Mouse (Mus musculus): ENCODE measurements at regions not wholly inside any gene's neighbourhood (a gene's known extent, or its start where the extent isn't known, plus 50 kb on each side); places are given as distances from the start of the nearest gene placed in this dataset.

GRCm38 (mm10) chr14:105817481-105817880 lies 79.1 kb downstream of the Spry2 start:
- Histone ChIP-seq H3K27ac (replicated peaks in 1 of 2; ENCODE audit: control insufficient read depth in 1 of 2, insufficient read depth in 1 of 2, low read depth in 2 of 2, low read length in 2 of 2) (no peak overlapping the region), H3K27me3 (ENCODE audit: control insufficient read depth, insufficient read depth, low read length) (no peaks in the 10 kb centered on the region), H3K36me3 (ENCODE audit: control insufficient read depth, insufficient read depth, low read length) (no peaks in the 10 kb centered on the region), H3K4me3 (ENCODE audit: control insufficient read depth in 1 of 2, insufficient read depth in 1 of 2, low read depth in 1 of 2, low read length in 2 of 2) (no peak overlapping the region), H3K9me3 (ENCODE audit: control insufficient read depth, low read length) (peaks cover 5% of the 10 kb centered on the region; the same call in 1 of the 2 replicates), H3K4me1 (ENCODE audit: control insufficient read depth in 2 of 2, insufficient read depth in 2 of 2, low read length in 2 of 2) (peaks cover 5 to 7% of the 10 kb centered on the region in 2 experiments; a peak in 3 of 4 replicates), H3K4me2 (ENCODE audit: low read length) (no peak overlapping the region), H3K9ac (ENCODE audit: low read length) (no peak overlapping the region)
- ATAC-seq (ENCODE audit: insufficient number of reproducible peaks, insufficient read depth, low FRiP score, low read depth), result no peak
- 91% methylated on average over 6 of the region's 6 CpGs for WGBS

GRCm38 (mm10) chr14:105815827-105816226 lies 80.8 kb downstream of the Spry2 start:
- ATAC-seq (ENCODE audit: insufficient number of reproducible peaks, insufficient read depth, low FRiP score, low read depth), result no peak
- WGBS, result 21% methylated on average over 6 of the region's 6 CpGs
- no peak overlapping the region for H3K27ac ChIP-seq (replicated peaks in 1 of 2; ENCODE audit: control insufficient read depth in 1 of 2, insufficient read depth in 1 of 2, low read depth in 2 of 2, low read length in 2 of 2)

GRCm38 (mm10) chr14:105815281-105815680 lies 81.3 kb downstream of the Spry2 start:
- ATAC-seq (ENCODE audit: insufficient number of reproducible peaks, insufficient read depth, low FRiP score, low read depth), result no peak
- WGBS, result 52% methylated on average over 12 of the region's 12 CpGs
- peaks cover 5% of the 10 kb centered on the region; the same call in 1 of the 2 replicates for H3K9me3 ChIP-seq (ENCODE audit: control insufficient read depth, low read length)
- H3K36me3 ChIP-seq (ENCODE audit: control insufficient read depth, insufficient read depth, low read length), result no peaks in the 10 kb centered on the region
- peaks cover 4 to 5% of the 10 kb centered on the region in 2 experiments; a peak in 3 of 4 replicates for H3K4me1 ChIP-seq (ENCODE audit: control insufficient read depth in 2 of 2, insufficient read depth in 2 of 2, low read length in 2 of 2)
- H3K4me3 ChIP-seq (ENCODE audit: control insufficient read depth in 1 of 2, insufficient read depth in 1 of 2, low read depth in 1 of 2, low read length in 2 of 2), result peak overlapping the region; percentile 10 to 12; a peak in 1 of 4 replicates
- no peak overlapping the region for H3K9ac ChIP-seq (ENCODE audit: low read length)
- H3K27ac ChIP-seq (replicated peaks in 1 of 2; ENCODE audit: control insufficient read depth in 1 of 2, insufficient read depth in 1 of 2, low read depth in 2 of 2, low read length in 2 of 2), result no peak overlapping the region
- H3K4me2 ChIP-seq (ENCODE audit: low read length), result peak overlapping the region; percentile 48
- H3K27me3 ChIP-seq (ENCODE audit: control insufficient read depth, insufficient read depth, low read length), result no peaks in the 10 kb centered on the region

More at GRCm38 (mm10) chr14:105815827-105816226, 80.8 kb downstream of the Spry2 start:
- peak overlapping the region in 1 of 2 experiments; percentile 12; a peak in 2 of 4 replicates for H3K4me3 ChIP-seq (ENCODE audit: control insufficient read depth in 1 of 2, insufficient read depth in 1 of 2, low read depth in 1 of 2, low read length in 2 of 2)
- H3K27me3 ChIP-seq (ENCODE audit: control insufficient read depth, insufficient read depth, low read length), result no peaks in the 10 kb centered on the region
- H3K4me1 ChIP-seq (ENCODE audit: control insufficient read depth in 2 of 2, insufficient read depth in 2 of 2, low read length in 2 of 2), result peaks cover 5 to 7% of the 10 kb centered on the region in 2 experiments; a peak in 3 of 4 replicates
- peak overlapping the region; percentile 48 for H3K4me2 ChIP-seq (ENCODE audit: low read length)
- no peaks in the 10 kb centered on the region for H3K36me3 ChIP-seq (ENCODE audit: control insufficient read depth, insufficient read depth, low read length)
- no peak overlapping the region for H3K9ac ChIP-seq (ENCODE audit: low read length)
- H3K9me3 ChIP-seq (ENCODE audit: control insufficient read depth, low read length), result peaks cover 5% of the 10 kb centered on the region; the same call in 1 of the 2 replicates

- no peak for ATAC-seq (ENCODE audit: insufficient number of reproducible peaks, insufficient read depth, low FRiP score, low read depth)
- no peaks in the 10 kb centered on the region for H3K27me3 ChIP-seq (ENCODE audit: control insufficient read depth, insufficient read depth, low read length)
- no peak overlapping the region for H3K4me3 ChIP-seq (ENCODE audit: control insufficient read depth in 1 of 2, insufficient read depth in 1 of 2, low read depth in 1 of 2, low read length in 2 of 2)
These were observed 83.0 kb downstream of the Spry2 start for GRCm38 (mm10) chr14:105813661-105814060.

GRCm38 (mm10) chr14:105813097-105813496 lies 83.5 kb downstream of the Spry2 start:
- Histone ChIP-seq H3K4me3 (ENCODE audit: control insufficient read depth in 1 of 2, insufficient read depth in 1 of 2, low read depth in 1 of 2, low read length in 2 of 2) (no peak overlapping the region), H3K27me3 (ENCODE audit: control insufficient read depth, insufficient read depth, low read length) (no peaks in the 10 kb centered on the region), H3K27ac (replicated peaks in 1 of 2; ENCODE audit: control insufficient read depth in 1 of 2, insufficient read depth in 1 of 2, low read depth in 2 of 2, low read length in 2 of 2) (no peak overlapping the region), H3K9ac (ENCODE audit: low read length) (no peak overlapping the region), H3K4me2 (ENCODE audit: low read length) (no peak overlapping the region), H3K36me3 (ENCODE audit: control insufficient read depth, insufficient read depth, low read length) (no peaks in the 10 kb centered on the region), H3K4me1 (ENCODE audit: control insufficient read depth in 2 of 2, insufficient read depth in 2 of 2, low read length in 2 of 2) (peaks cover 4 to 5% of the 10 kb centered on the region in 2 experiments; a peak in 3 of 4 replicates), H3K9me3 (ENCODE audit: control insufficient read depth, low read length) (no peaks in the 10 kb centered on the region)
- WGBS, result 85% methylated on average over 6 of the region's 6 CpGs
- no peak for ATAC-seq (ENCODE audit: insufficient number of reproducible peaks, insufficient read depth, low FRiP score, low read depth)

More at GRCm38 (mm10) chr14:105813661-105814060, 83.0 kb downstream of the Spry2 start:
- no peak overlapping the region for H3K4me2 ChIP-seq (ENCODE audit: low read length)
- H3K9ac ChIP-seq (ENCODE audit: low read length), result no peak overlapping the region
- H3K27ac ChIP-seq (replicated peaks in 1 of 2; ENCODE audit: control insufficient read depth in 1 of 2, insufficient read depth in 1 of 2, low read depth in 2 of 2, low read length in 2 of 2), result no peak overlapping the region
- H3K36me3 ChIP-seq (ENCODE audit: control insufficient read depth, insufficient read depth, low read length), result no peaks in the 10 kb centered on the region
- peaks cover 4 to 5% of the 10 kb centered on the region in 2 experiments; a peak in 3 of 4 replicates for H3K4me1 ChIP-seq (ENCODE audit: control insufficient read depth in 2 of 2, insufficient read depth in 2 of 2, low read length in 2 of 2)
- H3K9me3 ChIP-seq (ENCODE audit: control insufficient read depth, low read length), result no peaks in the 10 kb centered on the region

GRCm38 (mm10) chr14:105805762-105806161 lies 90.9 kb downstream of the Spry2 start:
- 74% methylated on average over 6 of the region's 6 CpGs for WGBS
- H3K4me3 ChIP-seq (ENCODE audit: control insufficient read depth in 1 of 2, insufficient read depth in 1 of 2, low read depth in 1 of 2, low read length in 2 of 2), result no peak overlapping the region
- H3K27ac ChIP-seq (replicated peaks in 1 of 2; ENCODE audit: control insufficient read depth in 1 of 2, insufficient read depth in 1 of 2, low read depth in 2 of 2, low read length in 2 of 2), result no peak overlapping the region
- H3K9ac ChIP-seq (ENCODE audit: low read length), result no peak overlapping the region
- no peaks in the 10 kb centered on the region for H3K36me3 ChIP-seq (ENCODE audit: control insufficient read depth, insufficient read depth, low read length)
- no peak overlapping the region for H3K4me2 ChIP-seq (ENCODE audit: low read length)
- ATAC-seq (ENCODE audit: insufficient number of reproducible peaks, insufficient read depth, low FRiP score, low read depth), result no peak
- no peaks in the 10 kb centered on the region for H3K9me3 ChIP-seq (ENCODE audit: control insufficient read depth, low read length)
- no peaks in the 10 kb centered on the region for H3K27me3 ChIP-seq (ENCODE audit: control insufficient read depth, insufficient read depth, low read length)
- peaks cover 7 to 14% of the 10 kb centered on the region in 2 experiments for H3K4me1 ChIP-seq (ENCODE audit: control insufficient read depth in 2 of 2, insufficient read depth in 2 of 2, low read length in 2 of 2)

- H3K4me3 ChIP-seq (ENCODE audit: control insufficient read depth in 1 of 2, insufficient read depth in 1 of 2, low read depth in 1 of 2, low read length in 2 of 2), result no peak overlapping the region
- WGBS, result 78% methylated on average over 5 of the region's 5 CpGs
- no peaks in the 10 kb centered on the region for H3K27me3 ChIP-seq (ENCODE audit: control insufficient read depth, insufficient read depth, low read length)
- H3K27ac ChIP-seq (replicated peaks in 1 of 2; ENCODE audit: control insufficient read depth in 1 of 2, insufficient read depth in 1 of 2, low read depth in 2 of 2, low read length in 2 of 2), result no peak overlapping the region
- H3K4me2 ChIP-seq (ENCODE audit: low read length), result no peak overlapping the region
- H3K9me3 ChIP-seq (ENCODE audit: control insufficient read depth, low read length), result no peaks in the 10 kb centered on the region
- ATAC-seq (ENCODE audit: insufficient number of reproducible peaks, insufficient read depth, low FRiP score, low read depth), result no peak
- H3K9ac ChIP-seq (ENCODE audit: low read length), result no peak overlapping the region
- H3K4me1 ChIP-seq (ENCODE audit: control insufficient read depth in 2 of 2, insufficient read depth in 2 of 2, low read length in 2 of 2), result peaks cover 7 to 14% of the 10 kb centered on the region in 2 experiments
- no peaks in the 10 kb centered on the region for H3K36me3 ChIP-seq (ENCODE audit: control insufficient read depth, insufficient read depth, low read length)
These were observed 91.3 kb downstream of the Spry2 start for GRCm38 (mm10) chr14:105805362-105805761.

- H3K9ac ChIP-seq (ENCODE audit: low read length), result no peak overlapping the region
- WGBS, result 68% methylated on average over 5 of the region's 5 CpGs
- H3K27me3 ChIP-seq (ENCODE audit: control insufficient read depth, insufficient read depth, low read length), result no peaks in the 10 kb centered on the region
- ATAC-seq (ENCODE audit: insufficient number of reproducible peaks, insufficient read depth, low FRiP score, low read depth), result no peak
- no peak overlapping the region for H3K27ac ChIP-seq (replicated peaks in 1 of 2; ENCODE audit: control insufficient read depth in 1 of 2, insufficient read depth in 1 of 2, low read depth in 2 of 2, low read length in 2 of 2)
- H3K4me1 ChIP-seq (ENCODE audit: control insufficient read depth in 2 of 2, insufficient read depth in 2 of 2, low read length in 2 of 2), result peaks cover 7 to 14% of the 10 kb centered on the region in 2 experiments
- H3K4me3 ChIP-seq (ENCODE audit: control insufficient read depth in 1 of 2, insufficient read depth in 1 of 2, low read depth in 1 of 2, low read length in 2 of 2), result no peak overlapping the region
- H3K4me2 ChIP-seq (ENCODE audit: low read length), result no peak overlapping the region
- H3K9me3 ChIP-seq (ENCODE audit: control insufficient read depth, low read length), result no peaks in the 10 kb centered on the region
- no peaks in the 10 kb centered on the region for H3K36me3 ChIP-seq (ENCODE audit: control insufficient read depth, insufficient read depth, low read length)
These were observed 91.9 kb downstream of the Spry2 start for GRCm38 (mm10) chr14:105804761-105805160.

Data from heart, embryonic 14.5 days (tissue).